Mouse (Mus musculus): ENCODE measurements around the gene Ube2e3. TPM values are rescaled to one million over a fixed set of nuclear protein-coding genes. Genes with fewer than 3 reads are reported as not detected.
A peak's percentile ranks its signal among the peaks of the same experiment; 100 is the strongest.

Ube2e3 gene
- polyA plus RNA-seq, 1 experiment from 2014 or later, result 104 TPM

GRCm38 (mm10) chr2:78859266-78860087 lies 8.4 kb upstream of the Ube2e3 start:
- Histone ChIP-seq H3K9ac (ENCODE audit: low read depth, low read length) (peak overlapping the region; percentile 10; the same call in 1 of the 2 replicates), H3K27me3 (replicated peaks; ENCODE audit: control insufficient read depth, insufficient read depth, low read length) (no peaks in the 10 kb centered on the region), H3K4me3 (ENCODE audit: low read depth, low read length) (no peak overlapping the region), H3K27ac (ENCODE audit: low read depth, low read length) (peak overlapping the region; percentile 80), H3K36me3 (ENCODE audit: control insufficient read depth, insufficient read depth, low read length) (no peaks in the 10 kb centered on the region), H3K4me2 (peak overlapping the region; percentile 18), H3K4me1 (replicated peaks; ENCODE audit: control insufficient read depth, insufficient read depth, low read length) (peaks cover 5% of the 10 kb centered on the region; the same call in 1 of the 2 replicates), H3K9me3 (ENCODE audit: control insufficient read depth, low read length) (no peaks in the 10 kb centered on the region)
- WGBS, result 50% methylated on average over 12 of the region's 12 CpGs
- ATAC-seq (replicated peaks; ENCODE audit: low FRiP score) (peak; percentile 93), DNase-seq (ENCODE audit: low spot score) (no peak)

GRCm38 (mm10) chr2:78860088-78860372 lies 7.9 kb upstream of the Ube2e3 start:
- WGBS, result 67% methylated on average over 3 of the region's 3 CpGs
- no peaks in the 10 kb centered on the region for H3K9me3 ChIP-seq (ENCODE audit: control insufficient read depth, low read length)
- H3K9ac ChIP-seq (ENCODE audit: low read depth, low read length), result no peak overlapping the region
- ATAC-seq (replicated peaks; ENCODE audit: low FRiP score), result no peak
- H3K27ac ChIP-seq (ENCODE audit: low read depth, low read length), result peak overlapping the region; percentile 80
- peaks cover 5% of the 10 kb centered on the region; the same call in 1 of the 2 replicates for H3K4me1 ChIP-seq (replicated peaks; ENCODE audit: control insufficient read depth, insufficient read depth, low read length)
- H3K27me3 ChIP-seq (replicated peaks; ENCODE audit: control insufficient read depth, insufficient read depth, low read length), result no peaks in the 10 kb centered on the region
- no peak overlapping the region; the same call in 1 of the 2 replicates for H3K4me2 ChIP-seq
- no peaks in the 10 kb centered on the region for H3K36me3 ChIP-seq (ENCODE audit: control insufficient read depth, insufficient read depth, low read length)
- H3K4me3 ChIP-seq (ENCODE audit: low read depth, low read length), result no peak overlapping the region
- DNase-seq (ENCODE audit: low spot score), result no peak

DNA sequence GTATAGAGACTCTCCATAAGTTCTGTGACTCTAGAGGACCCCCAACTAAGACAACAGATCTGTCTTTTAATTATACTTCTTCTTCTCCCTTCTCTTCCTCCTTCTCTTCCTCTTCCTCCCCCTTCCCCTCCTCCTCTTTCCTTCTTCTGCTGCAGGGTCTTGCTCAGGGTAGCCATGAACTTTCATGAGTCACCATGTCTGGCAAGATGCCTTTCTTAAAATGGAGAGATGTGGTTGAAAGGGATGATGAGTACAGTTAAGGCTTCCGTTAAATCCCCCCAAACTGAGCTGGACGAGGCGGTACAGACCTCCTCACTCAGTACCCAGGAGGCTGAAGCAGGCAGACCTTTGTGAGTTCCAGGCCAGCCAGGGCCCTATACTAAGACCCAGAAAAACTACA lies 3.8 kb upstream of the Ube2e3 start:
- H3K4me2 ChIP-seq, result no peak overlapping the region
- H3K9me3 ChIP-seq (ENCODE audit: control insufficient read depth, low read length), result no peaks in the 10 kb centered on the region
- H3K4me1 ChIP-seq (replicated peaks; ENCODE audit: control insufficient read depth, insufficient read depth, low read length), result peaks cover 5% of the 10 kb centered on the region; the same call in 1 of the 2 replicates
- H3K4me3 ChIP-seq (ENCODE audit: low read depth, low read length), result no peak overlapping the region
- ATAC-seq (replicated peaks; ENCODE audit: low FRiP score) (no peak), DNase-seq (ENCODE audit: low spot score) (no peak)
- H3K9ac ChIP-seq (ENCODE audit: low read depth, low read length), result no peak overlapping the region
- H3K27ac ChIP-seq (ENCODE audit: low read depth, low read length), result no peak overlapping the region
- WGBS, result 89% methylated on average over 3 of the region's 3 CpGs
- H3K27me3 ChIP-seq (replicated peaks; ENCODE audit: control insufficient read depth, insufficient read depth, low read length), result no peaks in the 10 kb centered on the region
- H3K36me3 ChIP-seq (ENCODE audit: control insufficient read depth, insufficient read depth, low read length), result no peaks in the 10 kb centered on the region

DNA sequence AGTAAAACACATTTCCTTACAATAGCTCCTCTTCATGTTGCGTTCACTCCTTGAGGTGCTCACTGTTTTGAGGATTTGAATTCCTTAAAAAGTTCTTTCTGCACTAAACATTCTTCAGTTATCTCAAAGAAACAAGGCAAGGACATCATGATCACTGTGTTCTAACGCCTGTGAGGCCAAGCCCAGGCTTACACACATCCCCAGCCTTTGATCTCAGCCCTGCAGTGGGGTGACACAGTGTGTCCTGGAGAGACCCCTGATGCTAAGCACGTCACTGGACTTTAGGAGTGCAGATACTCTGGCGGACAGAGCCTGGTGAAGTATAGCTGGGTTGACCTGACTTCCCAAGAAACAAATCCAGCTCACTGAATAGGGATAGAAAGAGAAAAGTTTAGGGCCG lies 3.1 kb upstream of the Ube2e3 start:
- Histone ChIP-seq H3K4me1 (replicated peaks; ENCODE audit: control insufficient read depth, insufficient read depth, low read length) (peaks cover 5% of the 10 kb centered on the region; the same call in 1 of the 2 replicates), H3K9me3 (ENCODE audit: control insufficient read depth, low read length) (no peaks in the 10 kb centered on the region), H3K4me3 (ENCODE audit: low read depth, low read length) (no peak overlapping the region), H3K27me3 (replicated peaks; ENCODE audit: control insufficient read depth, insufficient read depth, low read length) (no peaks in the 10 kb centered on the region), H3K9ac (ENCODE audit: low read depth, low read length) (no peak overlapping the region), H3K36me3 (ENCODE audit: control insufficient read depth, insufficient read depth, low read length) (no peaks in the 10 kb centered on the region), H3K27ac (ENCODE audit: low read depth, low read length) (no peak overlapping the region), H3K4me2 (no peak overlapping the region)
- WGBS, result 65% methylated on average over 5 of the region's 5 CpGs
- DNase-seq (ENCODE audit: low spot score) (no peak), ATAC-seq (replicated peaks; ENCODE audit: low FRiP score) (no peak)

DNA sequence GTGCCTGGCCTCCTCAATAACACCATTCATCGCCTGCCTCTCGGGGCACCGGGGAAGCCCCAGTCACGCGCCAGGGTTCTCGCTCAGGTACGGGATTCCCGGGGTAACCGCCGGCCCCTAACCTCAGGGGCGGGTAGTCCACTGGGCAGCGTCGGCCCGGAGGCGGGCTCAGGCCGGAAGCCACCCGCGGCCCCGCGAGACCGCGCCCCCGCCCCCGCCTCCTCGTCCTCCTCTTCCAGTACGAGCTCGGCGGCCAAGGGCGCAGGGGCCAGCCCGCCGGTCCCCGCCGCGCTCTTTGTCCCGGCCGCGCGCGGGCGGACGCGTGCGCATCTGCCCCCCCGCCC lies 559 bp downstream of the Ube2e3 start:
- H3K4me1 ChIP-seq (replicated peaks; ENCODE audit: control insufficient read depth, insufficient read depth, low read length), result peaks cover 25% of the 10 kb centered on the region
- H3K36me3 ChIP-seq (ENCODE audit: control insufficient read depth, insufficient read depth, low read length), result peaks cover 4% of the 10 kb centered on the region; the same call in 1 of the 2 replicates
- peak overlapping the region; percentile 98 for H3K9ac ChIP-seq (ENCODE audit: low read depth, low read length)
- H3K9me3 ChIP-seq (ENCODE audit: control insufficient read depth, low read length), result no peaks in the 10 kb centered on the region
- ATAC-seq (replicated peaks; ENCODE audit: low FRiP score) (peak; percentile 84), DNase-seq (ENCODE audit: low spot score) (peak; percentile 90)
- H3K27me3 ChIP-seq (replicated peaks; ENCODE audit: control insufficient read depth, insufficient read depth, low read length), result no peaks in the 10 kb centered on the region
- WGBS, result under 1% methylated on average over 44 of the region's 44 CpGs
- peak overlapping the region; percentile 95 for H3K4me3 ChIP-seq (ENCODE audit: low read depth, low read length)
- H3K4me2 ChIP-seq, result peak overlapping the region; percentile 61
- H3K27ac ChIP-seq (ENCODE audit: low read depth, low read length), result peak overlapping the region; percentile 98

DNA sequence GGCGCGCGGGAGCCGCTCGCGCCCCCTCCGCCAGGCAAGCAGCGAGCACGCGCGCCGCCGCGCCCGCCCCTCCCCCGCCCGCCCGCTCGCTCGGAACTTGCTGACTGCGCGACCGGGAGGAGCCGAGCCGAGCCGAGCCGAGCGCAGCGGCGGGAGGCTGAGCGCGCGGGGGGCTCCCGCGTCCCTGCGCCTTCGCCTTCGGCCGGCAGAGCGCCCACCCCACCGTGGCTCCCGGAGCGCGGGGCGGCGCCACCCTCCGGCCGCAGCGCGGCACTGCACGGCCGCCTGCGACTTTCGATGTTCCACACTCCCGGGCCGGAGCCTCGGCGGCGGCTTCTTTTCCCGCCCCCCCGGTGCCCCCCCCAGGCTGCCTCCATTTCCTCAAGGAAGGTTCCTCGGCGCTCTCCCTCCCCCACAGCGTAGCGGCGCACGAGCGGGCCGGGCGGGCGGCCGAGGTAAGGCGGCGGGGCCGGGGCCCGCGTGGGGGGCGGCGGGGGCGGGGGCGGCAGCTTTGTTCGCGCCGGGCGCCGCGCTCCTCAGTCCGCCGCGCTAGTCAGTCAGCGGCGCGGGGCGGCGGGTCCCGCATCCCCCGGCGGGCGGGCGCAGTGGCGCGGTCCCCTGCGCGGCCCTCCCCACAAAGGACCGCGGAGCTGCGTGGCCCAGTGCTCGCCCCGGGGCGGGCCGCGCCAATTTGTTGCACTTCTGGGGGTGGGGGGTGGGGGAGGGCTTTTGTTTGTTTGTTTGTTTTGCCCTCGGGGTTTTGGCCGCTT lies 1.2 kb downstream of the Ube2e3 start:
- Histone ChIP-seq H3K9me3 (ENCODE audit: control insufficient read depth, low read length) (no peaks in the 10 kb centered on the region), H3K36me3 (ENCODE audit: control insufficient read depth, insufficient read depth, low read length) (peaks cover 4% of the 10 kb centered on the region; the same call in 1 of the 2 replicates), H3K4me3 (ENCODE audit: low read depth, low read length) (peak overlapping the region; percentile 95), H3K4me2 (peak overlapping the region; percentile 85), H3K9ac (ENCODE audit: low read depth, low read length) (peak overlapping the region; percentile 98), H3K4me1 (replicated peaks; ENCODE audit: control insufficient read depth, insufficient read depth, low read length) (peaks cover 29% of the 10 kb centered on the region), H3K27ac (ENCODE audit: low read depth, low read length) (peak overlapping the region; percentile 98), H3K27me3 (replicated peaks; ENCODE audit: control insufficient read depth, insufficient read depth, low read length) (no peaks in the 10 kb centered on the region)
- ATAC-seq (replicated peaks; ENCODE audit: low FRiP score) (peak; percentile 88), DNase-seq (ENCODE audit: low spot score) (peak; percentile 85)
- WGBS, result under 1% methylated on average over 72 of the region's 114 CpGs

- no peaks in the 10 kb centered on the region for H3K9me3 ChIP-seq (ENCODE audit: control insufficient read depth, low read length)
- ATAC-seq (replicated peaks; ENCODE audit: low FRiP score), result 0 out of 2 replicates have a peak, but pooled peaks have one; percentile 12
Measured at GRCm38 (mm10) chr2:78869721-78870442, 2.0 kb downstream of the Ube2e3 start.

DNA sequence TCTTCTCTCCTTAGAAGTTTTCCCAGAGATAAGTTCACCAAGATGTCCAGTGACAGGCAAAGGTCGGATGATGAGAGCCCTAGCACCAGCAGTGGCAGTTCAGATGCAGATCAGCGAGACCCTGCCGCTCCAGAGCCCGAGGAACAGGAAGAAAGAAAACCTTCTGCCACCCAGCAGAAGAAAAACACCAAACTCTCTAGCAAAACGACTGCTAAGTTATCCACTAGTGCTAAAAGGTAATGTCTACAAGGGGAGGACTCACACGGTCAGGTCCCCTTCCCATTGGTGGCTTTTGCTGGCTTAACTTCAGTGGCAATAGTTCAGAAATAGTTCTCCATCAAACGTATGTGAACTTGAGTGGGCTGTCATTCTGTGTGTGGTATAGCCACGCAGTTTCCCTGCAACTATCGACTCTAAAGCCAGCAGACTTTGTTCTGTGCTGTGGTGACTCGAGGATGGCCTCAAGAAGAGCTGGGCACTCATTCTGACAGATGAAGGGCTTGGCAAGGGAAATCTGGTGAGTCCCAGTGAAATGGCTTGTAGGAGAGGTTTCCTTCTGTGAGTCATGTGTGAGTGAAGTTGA lies 2.6 kb downstream of the Ube2e3 start:
- WGBS, result 19% methylated on average over 10 of the region's 10 CpGs
- H3K9ac ChIP-seq (ENCODE audit: low read depth, low read length), result peak overlapping the region; percentile 98
- peak overlapping the region; percentile 95 for H3K4me3 ChIP-seq (ENCODE audit: low read depth, low read length)
- H3K4me2 ChIP-seq, result peak overlapping the region; percentile 85
- H3K27ac ChIP-seq (ENCODE audit: low read depth, low read length), result no peak overlapping the region
- ATAC-seq (replicated peaks; ENCODE audit: low FRiP score) (no peak), DNase-seq (ENCODE audit: low spot score) (no peak)
- no peaks in the 10 kb centered on the region for H3K27me3 ChIP-seq (replicated peaks; ENCODE audit: control insufficient read depth, insufficient read depth, low read length)
- peaks cover 33% of the 10 kb centered on the region for H3K4me1 ChIP-seq (replicated peaks; ENCODE audit: control insufficient read depth, insufficient read depth, low read length)
- no peaks in the 10 kb centered on the region for H3K9me3 ChIP-seq (ENCODE audit: control insufficient read depth, low read length)
- H3K36me3 ChIP-seq (ENCODE audit: control insufficient read depth, insufficient read depth, low read length), result peaks cover 4% of the 10 kb centered on the region; the same call in 1 of the 2 replicates

More at GRCm38 (mm10) chr2:78869721-78870442, 2.0 kb downstream of the Ube2e3 start:
- Histone ChIP-seq H3K27ac (ENCODE audit: low read depth, low read length) (peak overlapping the region; percentile 98), H3K9ac (ENCODE audit: low read depth, low read length) (peak overlapping the region; percentile 98), H3K27me3 (replicated peaks; ENCODE audit: control insufficient read depth, insufficient read depth, low read length) (no peaks in the 10 kb centered on the region), H3K36me3 (ENCODE audit: control insufficient read depth, insufficient read depth, low read length) (peaks cover 4% of the 10 kb centered on the region; the same call in 1 of the 2 replicates), H3K4me3 (ENCODE audit: low read depth, low read length) (peak overlapping the region; percentile 95), H3K4me1 (replicated peaks; ENCODE audit: control insufficient read depth, insufficient read depth, low read length) (peaks cover 31% of the 10 kb centered on the region), H3K4me2 (peak overlapping the region; percentile 85)
- WGBS, result 4% methylated on average over 35 of the region's 35 CpGs
- peak; percentile 55 for DNase-seq (ENCODE audit: low spot score)
